Comparison of ENCODE assay signal across 12 mouse cellular contexts in genomic region chr4:43878121-43878776, GRCm38 (mm10). TPM values are rescaled to one million over a fixed set of nuclear protein-coding genes. Genes with fewer than 3 reads are reported as not detected.
A peak's percentile ranks its signal among the peaks of the same experiment; 100 is the strongest.
DNase-seq lines count a peak whose midpoint lies in the region; ATAC-seq lines count a peak whose summit lies in the region.
"Had no signal": no experiment of that assay in that cellular context is flagged by ENCODE, and none has a peak within 500 bp of the region (broad histone marks: within the 10 kb centered on the region; RNA-seq: fewer than 3 reads in every experiment).

No protein-coding gene starts in this region.

- H3K9ac ChIP-seq in kidney, embryonic 16.5 days (replicated peaks; ENCODE audit: low read length) = 0 out of 2 replicates have a peak overlapping the region, but pooled peaks have one; percentile 17
- no peak overlapping the region for H3K9ac ChIP-seq in embryonic facial prominence, embryonic 13.5 days
- no peak overlapping the region for H3K9ac ChIP-seq in heart, embryonic 14.5 days (ENCODE audit: low read length)
- H3K9ac ChIP-seq in forebrain, embryonic 12.5 days = no peak overlapping the region

- WGBS in kidney, embryonic 16.5 days = 58% methylated on average over 5 of the region's 5 CpGs
- 27% methylated on average over 5 of the region's 5 CpGs for WGBS in embryonic facial prominence, embryonic 13.5 days
- WGBS in heart, embryonic 14.5 days = 20% methylated on average over 5 of the region's 5 CpGs
- 40% methylated on average over 5 of the region's 5 CpGs for WGBS in forebrain, embryonic 12.5 days

- H3K4me1 ChIP-seq in kidney, embryonic 16.5 days (ENCODE audit: insufficient read depth, low read length) = peaks cover 14% of the 10 kb centered on the region
- peaks cover 29% of the 10 kb centered on the region for H3K4me1 ChIP-seq in embryonic facial prominence, embryonic 13.5 days
- H3K4me1 ChIP-seq in heart, embryonic 14.5 days (ENCODE audit: control insufficient read depth in 2 of 2, insufficient read depth in 2 of 2, low read length in 2 of 2) = peaks cover 8 to 26% of the 10 kb centered on the region in 2 experiments
- peaks cover 31% of the 10 kb centered on the region for H3K4me1 ChIP-seq in forebrain, embryonic 12.5 days

- H3K4me3 ChIP-seq in kidney, embryonic 16.5 days (ENCODE audit: low read length) = no peak overlapping the region
- no peak overlapping the region for H3K4me3 ChIP-seq in embryonic facial prominence, embryonic 13.5 days
- H3K4me3 ChIP-seq in heart, embryonic 14.5 days (ENCODE audit: control insufficient read depth in 1 of 2, insufficient read depth in 1 of 2, low read depth in 1 of 2, low read length in 2 of 2) = no peak overlapping the region
- no peak overlapping the region for H3K4me3 ChIP-seq in forebrain, embryonic 12.5 days (replicated peaks)
- H3K4me3 ChIP-seq: megakaryocyte, embryonic 14.5 days had no signal

- no peak for DNase-seq in kidney, adult 18-20 months
- peak; percentile 46 for DNase-seq in lung, postnatal 25 days (ENCODE audit: low spot score)
- no peak for DNase-seq in spleen, adult 18-20 months
- no peak for DNase-seq in testis, postnatal 10 days (ENCODE audit: low spot score)
- DNase-seq: layer of hippocampus, adult 9-11 months; thymus, postnatal 25 days had no signal

- no peaks in the 10 kb centered on the region for H3K9me3 ChIP-seq in kidney, embryonic 16.5 days (ENCODE audit: low read length)
- no peaks in the 10 kb centered on the region for H3K9me3 ChIP-seq in embryonic facial prominence, embryonic 13.5 days
- H3K9me3 ChIP-seq in heart, embryonic 14.5 days (ENCODE audit: control insufficient read depth, low read length) = no peaks in the 10 kb centered on the region
- no peaks in the 10 kb centered on the region for H3K9me3 ChIP-seq in forebrain, embryonic 12.5 days
- H3K9me3 ChIP-seq: G1E had no signal

- no peak overlapping the region for H3K4me2 ChIP-seq in kidney, embryonic 16.5 days (replicated peaks; ENCODE audit: low read depth, low read length)
- peak overlapping the region; percentile 12 for H3K4me2 ChIP-seq in embryonic facial prominence, embryonic 13.5 days
- no peak overlapping the region; the same call in 1 of the 2 replicates for H3K4me2 ChIP-seq in heart, embryonic 14.5 days (ENCODE audit: low read length)
- no peak overlapping the region for H3K4me2 ChIP-seq in forebrain, embryonic 12.5 days

- no peak overlapping the region for H3K27ac ChIP-seq in kidney, embryonic 16.5 days (ENCODE audit: low read length)
- H3K27ac ChIP-seq in embryonic facial prominence, embryonic 13.5 days = peak overlapping the region; percentile 41; the same call in 1 of the 2 replicates
- peak overlapping the region; percentile 39 for H3K27ac ChIP-seq in heart, embryonic 14.5 days (replicated peaks in 1 of 2; ENCODE audit: control insufficient read depth in 1 of 2, insufficient read depth in 1 of 2, low read depth in 2 of 2, low read length in 2 of 2)
- H3K27ac ChIP-seq in forebrain, embryonic 12.5 days = no peak overlapping the region

- H3K27me3 ChIP-seq in kidney, embryonic 16.5 days (ENCODE audit: insufficient read depth, low read length) = no peaks in the 10 kb centered on the region
- H3K27me3 ChIP-seq in embryonic facial prominence, embryonic 13.5 days = no peaks in the 10 kb centered on the region
- H3K27me3 ChIP-seq in heart, embryonic 14.5 days (ENCODE audit: control insufficient read depth, insufficient read depth, low read length) = no peaks in the 10 kb centered on the region
- H3K27me3 ChIP-seq in forebrain, embryonic 12.5 days = no peaks in the 10 kb centered on the region

- no peak for ATAC-seq in kidney, embryonic 16.5 days (ENCODE audit: low FRiP score, low TSS enrichment)
- no peak for ATAC-seq in embryonic facial prominence, embryonic 13.5 days (ENCODE audit: insufficient number of reproducible peaks, insufficient read depth, low FRiP score, low TSS enrichment, low read depth)
- ATAC-seq in heart, embryonic 14.5 days (ENCODE audit: insufficient number of reproducible peaks, insufficient read depth, low FRiP score, low read depth) = no peak
- no peak for ATAC-seq in forebrain, embryonic 12.5 days (ENCODE audit: low FRiP score)

- H3K36me3 ChIP-seq in kidney, embryonic 16.5 days (ENCODE audit: insufficient read depth, low read length) = no peaks in the 10 kb centered on the region
- H3K36me3 ChIP-seq in embryonic facial prominence, embryonic 13.5 days = no peaks in the 10 kb centered on the region
- H3K36me3 ChIP-seq in heart, embryonic 14.5 days (ENCODE audit: control insufficient read depth, insufficient read depth, low read length) = no peaks in the 10 kb centered on the region
- H3K36me3 ChIP-seq in forebrain, embryonic 12.5 days (replicated peaks) = no peaks in the 10 kb centered on the region
- H3K36me3 ChIP-seq: G1E had no signal

RNA-seq across cellular contexts. Expression of gene Reck, which starts 2.9 kb away (rescaled TPM):
- 27.2 and 28.5 TPM in 2 replicates for polyA plus RNA-seq in kidney, embryonic 16.5 days (2015; fragmentation: Nextera tagmentation; extraction: Ambion mirVana)
- polyA plus RNA-seq in embryonic facial prominence, embryonic 13.5 days (2015; fragmentation: Nextera tagmentation; extraction: Ambion mirVana) = 28.9 and 33.6 TPM in 2 replicates
- polyA plus RNA-seq in heart, embryonic 14.5 days (2014; fragmentation: Nextera tagmentation; extraction: Ambion mirVana) = 10.1 and 11.6 TPM in 2 replicates
- polyA plus RNA-seq in forebrain, embryonic 12.5 days (2016; fragmentation: Nextera tagmentation; extraction: Ambion mirVana) = 8.9 and 11.3 TPM in 2 replicates

RNA-seq across cellular contexts. Expression of gene Olfr155, which starts 26.9 kb away (rescaled TPM):
- not detected in 2 replicates for polyA plus RNA-seq in kidney, embryonic 16.5 days (2015; fragmentation: Nextera tagmentation; extraction: Ambion mirVana)
- not detected in 2 replicates for polyA plus RNA-seq in embryonic facial prominence, embryonic 13.5 days (2015; fragmentation: Nextera tagmentation; extraction: Ambion mirVana)
- not detected in 2 replicates for polyA plus RNA-seq in heart, embryonic 14.5 days (2014; fragmentation: Nextera tagmentation; extraction: Ambion mirVana)
- not detected in 2 replicates for polyA plus RNA-seq in forebrain, embryonic 12.5 days (2016; fragmentation: Nextera tagmentation; extraction: Ambion mirVana)
- polyA plus RNA-seq: G1E had no signal

RNA-seq across cellular contexts. Expression of gene Olfr157, which starts 38.2 kb away (rescaled TPM):
- polyA plus RNA-seq in kidney, embryonic 16.5 days (2015; fragmentation: Nextera tagmentation; extraction: Ambion mirVana) = not detected in 2 replicates
- 0.14 TPM in 1 of 2 replicates, not detected in the other for polyA plus RNA-seq in embryonic facial prominence, embryonic 13.5 days (2015; fragmentation: Nextera tagmentation; extraction: Ambion mirVana)
- polyA plus RNA-seq in heart, embryonic 14.5 days (2014; fragmentation: Nextera tagmentation; extraction: Ambion mirVana) = not detected in 2 replicates
- polyA plus RNA-seq in forebrain, embryonic 12.5 days (2016; fragmentation: Nextera tagmentation; extraction: Ambion mirVana) = not detected in 2 replicates
- polyA plus RNA-seq: G1E had no signal

RNA-seq across cellular contexts. Expression of gene Olfr156, which starts 54.6 kb away (rescaled TPM):
- not detected in 2 replicates for polyA plus RNA-seq in kidney, embryonic 16.5 days (2015; fragmentation: Nextera tagmentation; extraction: Ambion mirVana)
- not detected in 2 replicates for polyA plus RNA-seq in embryonic facial prominence, embryonic 13.5 days (2015; fragmentation: Nextera tagmentation; extraction: Ambion mirVana)
- not detected in 2 replicates for polyA plus RNA-seq in heart, embryonic 14.5 days (2014; fragmentation: Nextera tagmentation; extraction: Ambion mirVana)
- not detected in 2 replicates for polyA plus RNA-seq in forebrain, embryonic 12.5 days (2016; fragmentation: Nextera tagmentation; extraction: Ambion mirVana)
- polyA plus RNA-seq: G1E had no signal

Comparison
In these comparisons a context has a peak if more than half of its experiments do, and no peak if none do; other contexts are left out.
1. H3K27ac ChIP-seq: peak in embryonic facial prominence, embryonic 13.5 days (single experiment) and heart, embryonic 14.5 days (2 of 2); none in kidney, embryonic 16.5 days (single experiment) and forebrain, embryonic 12.5 days (single experiment).